In genomic region chr10:19268051-19268450, GRCm38 (mm10) we compare ENCODE assay signal across 31 mouse cellular contexts.
DNase-seq lines count a peak whose midpoint lies in the region; ATAC-seq and TF ChIP-seq lines count a peak whose summit lies in the region.
"Had no signal": no experiment of that assay in that cellular context is flagged by ENCODE, and none has a peak within 500 bp of the region (broad histone marks: within the 10 kb centered on the region; RNA-seq: fewer than 3 reads in every experiment).

No protein-coding gene starts in this region.

- no peak overlapping the region for H3K27ac ChIP-seq in lung, postnatal 0 days (ENCODE audit: low read length)
- H3K27ac ChIP-seq: embryonic facial prominence, embryonic 13.5 days; forebrain, embryonic 12.5 days; hindbrain, embryonic 13.5 days; limb, embryonic 13.5 days; lung, embryonic 15.5 days; neural tube, embryonic 13.5 days; stomach, postnatal 0 days had no signal

- ATAC-seq in granulocyte monocyte progenitor cell, adult 5-6 weeks (replicated peaks; ENCODE audit: poor library complexity, severe bottlenecking), result peak; percentile 22; the same call in 1 of the 2 replicates
- no peak for ATAC-seq in lung, postnatal 0 days
- ATAC-seq: forebrain, postnatal 0 days; intestine, postnatal 0 days had no signal

- 59% methylated on average over 4 of the region's 4 CpGs for WGBS in lung, postnatal 0 days

- H3K4me3 ChIP-seq in lung, postnatal 0 days (ENCODE audit: low read depth, low read length), result no peak overlapping the region
- H3K4me3 ChIP-seq: embryonic facial prominence, embryonic 13.5 days; forebrain, embryonic 12.5 days; hindbrain, embryonic 13.5 days; limb, embryonic 13.5 days; lung, embryonic 15.5 days; myocyte; neural tube, embryonic 13.5 days had no signal

- H3K27me3 ChIP-seq in lung, postnatal 0 days (replicated peaks; ENCODE audit: insufficient read depth, low read length), result no peaks in the 10 kb centered on the region
- H3K27me3 ChIP-seq: embryonic facial prominence, embryonic 13.5 days; forebrain, embryonic 12.5 days; hindbrain, embryonic 13.5 days; limb, embryonic 13.5 days; lung, embryonic 15.5 days; neural tube, embryonic 13.5 days had no signal

- no peaks in the 10 kb centered on the region for H3K36me3 ChIP-seq in lung, postnatal 0 days (ENCODE audit: insufficient read depth, low read length)
- H3K36me3 ChIP-seq: embryonic facial prominence, embryonic 13.5 days; forebrain, embryonic 12.5 days; hindbrain, embryonic 13.5 days; limb, embryonic 13.5 days; lung, embryonic 15.5 days; neural tube, embryonic 13.5 days had no signal

- no peaks in the 10 kb centered on the region for H3K9me3 ChIP-seq in lung, postnatal 0 days (ENCODE audit: low read length)
- H3K9me3 ChIP-seq: embryonic facial prominence, embryonic 13.5 days; forebrain, embryonic 12.5 days; hindbrain, embryonic 13.5 days; lung, embryonic 15.5 days; neural tube, embryonic 13.5 days had no signal

- TF ChIP-seq EP300 in lung, postnatal 0 days (IDR thresholded peaks at IDR 0.05), result no peak

- H3K9ac ChIP-seq in lung, postnatal 0 days (replicated peaks; ENCODE audit: low read depth), result no peak overlapping the region
- H3K9ac ChIP-seq: embryonic facial prominence, embryonic 13.5 days; forebrain, embryonic 12.5 days; forebrain, postnatal 0 days; hindbrain, embryonic 13.5 days; limb, embryonic 13.5 days; lung, embryonic 15.5 days; neural tube, embryonic 13.5 days had no signal

- H3K4me1 ChIP-seq in lung, postnatal 0 days (ENCODE audit: insufficient read depth, low read depth, low read length), result no peaks in the 10 kb centered on the region
- H3K4me1 ChIP-seq: embryonic facial prominence, embryonic 13.5 days; forebrain, embryonic 12.5 days; hindbrain, embryonic 13.5 days; limb, embryonic 13.5 days; lung, embryonic 15.5 days; neural tube, embryonic 13.5 days had no signal

- TF ChIP-seq CTCF in lung, postnatal 0 days (IDR thresholded peaks at IDR 0.05), result no peak

- DNase-seq in heart, adult 11 months, result peak; percentile 31
- no peak for DNase-seq in heart, postnatal 4 days
- peak; percentile 57 for DNase-seq in thymus, postnatal 0 days (ENCODE audit: low spot score)
- peak; percentile 38 for DNase-seq in thymus, postnatal 4 days
- DNase-seq in lung, postnatal 0 days (ENCODE audit: low spot score), result no peak
- DNase-seq in cerebellum, adult 11 months, result no peak
- no peak for DNase-seq in cerebellum, adult 18-20 months
- DNase-seq: adrenal gland, postnatal 25 days; cerebellum, adult 8-10 months; cerebellum, postnatal 36 days; embryo, embryonic 11 days; forebrain, postnatal 0 days; heart, adult 18-20 months; heart, postnatal 36 days; kidney, adult 9 months; kidney, postnatal 10 days; lung, postnatal 36 days; right cerebral cortex, postnatal 4 days had no signal

- no peak overlapping the region for H3K4me2 ChIP-seq in lung, postnatal 0 days (replicated peaks; ENCODE audit: low read depth, low read length)
- H3K4me2 ChIP-seq: embryonic facial prominence, embryonic 13.5 days; forebrain, embryonic 12.5 days; heart, embryonic 11.5 days; hindbrain, embryonic 13.5 days; limb, embryonic 13.5 days; liver, embryonic 11.5 days; lung, embryonic 15.5 days; midbrain, embryonic 11.5 days; neural tube, embryonic 13.5 days had no signal

Comparison
In these comparisons a context has a peak if more than half of its experiments do, and no peak if none do; other contexts are left out.
1. DNase-seq: peak in heart, adult 11 months (single experiment), thymus, postnatal 0 days (single experiment) and thymus, postnatal 4 days (single experiment); none in heart, postnatal 4 days (single experiment), lung, postnatal 0 days (single experiment), cerebellum, adult 11 months (single experiment) and cerebellum, adult 18-20 months (0 of 2).